Mouse (Mus musculus) c-Kit-positive CD71-positive TER-119-positive erythroid progenitor cells, embryonic 14.5 days (primary cell): ENCODE measurements around the gene Zdhhc24.
A peak's percentile ranks its signal among the peaks of the same experiment; 100 is the strongest.
"Not testable (repeated sequence)": the region's sequence is repeated elsewhere in the genome, so short reads cannot be mapped to it uniquely, and the experiment has no call there.

Source experiments
- DNase-seq: peaks from one replicate; pipeline ENCODE4 v3.0.0-alpha.2; 2013; ENCODE audit warnings: low spot score

Gene Zdhhc24

GRCm38 (mm10) chr19:4878405-4879323, at the start of gene Zdhhc24:
Gene Zdhhc24 (plus strand): TSS chr19:4878668.
- peak; percentile 96 for DNase-seq

GRCm38 (mm10) chr19:4829156-4829555, 49.3 kb upstream of the Zdhhc24 start:
- DNase-seq, result no peak

GRCm38 (mm10) chr19:4833977-4834376, 44.5 kb upstream of the Zdhhc24 start:
- DNase-seq, result no peak

- no peak for DNase-seq
Observed at GRCm38 (mm10) chr19:4836096-4836495, 42.4 kb upstream of the Zdhhc24 start.

GRCm38 (mm10) chr19:4837049-4837448, 41.4 kb upstream of the Zdhhc24 start:
- no peak for DNase-seq

GRCm38 (mm10) chr19:4838526-4839140, 39.8 kb upstream of the Zdhhc24 start:
- DNase-seq, result no peak

- DNase-seq, result peak; percentile 96
Observed at GRCm38 (mm10) chr19:4839149-4839548, 39.3 kb upstream of the Zdhhc24 start, which contains the start of the genes Ccs and Ccdc87. Gene Ccs (minus strand): TSS chr19:4839332. Gene Ccdc87 (plus strand): TSS chr19:4839366.

- DNase-seq, result no peak
Observed at GRCm38 (mm10) chr19:4840848-4841247, 37.6 kb upstream of the Zdhhc24 start.

GRCm38 (mm10) chr19:4842611-4843010, 35.9 kb upstream of the Zdhhc24 start:
- no peak for DNase-seq

- peak; percentile 71 for DNase-seq
Observed at GRCm38 (mm10) chr19:4845846-4846245, 32.6 kb upstream of the Zdhhc24 start.

- DNase-seq, result no peak
Observed at GRCm38 (mm10) chr19:4847490-4847889, 31.0 kb upstream of the Zdhhc24 start.

- no peak for DNase-seq
Observed at GRCm38 (mm10) chr19:4849800-4850199, 28.7 kb upstream of the Zdhhc24 start.

GRCm38 (mm10) chr19:4850281-4850680, 28.2 kb upstream of the Zdhhc24 start:
- no peak for DNase-seq

GRCm38 (mm10) chr19:4854552-4855469, 23.7 kb upstream of the Zdhhc24 start, which contains the start of gene Ctsf:
Gene Ctsf (plus strand): TSS chr19:4855130.
- DNase-seq, result peak; percentile 45

GRCm38 (mm10) chr19:4855470-4855820, 23.0 kb upstream of the Zdhhc24 start:
- no peak for DNase-seq

GRCm38 (mm10) chr19:4855951-4856350, 22.5 kb upstream of the Zdhhc24 start:
- DNase-seq, result no peak

GRCm38 (mm10) chr19:4859081-4859480, 19.4 kb upstream of the Zdhhc24 start:
- DNase-seq, result peak; percentile 89

- no peak for DNase-seq
Observed at GRCm38 (mm10) chr19:4863048-4863447, 15.4 kb upstream of the Zdhhc24 start.

- no peak for DNase-seq
Observed at GRCm38 (mm10) chr19:4865147-4865546, 13.3 kb upstream of the Zdhhc24 start.

- DNase-seq, result not testable (repeated sequence)
Observed at GRCm38 (mm10) chr19:4874613-4875012, 3.9 kb upstream of the Zdhhc24 start.

- DNase-seq, result no peak
Observed at GRCm38 (mm10) chr19:4876241-4876640, 2.2 kb upstream of the Zdhhc24 start.

- DNase-seq, result no peak
Observed at GRCm38 (mm10) chr19:4876755-4877154, 1.7 kb upstream of the Zdhhc24 start.
